Mouse (Mus musculus): ENCODE results near the gene Dnah3.
A peak's percentile ranks its signal among the peaks of the same experiment; 100 is the strongest.

The Dnah3 gene

GRCm38 (mm10) chr7:120054016-120054415, 41.1 kb downstream of the Dnah3 start:
- DNase-seq (ENCODE audit: low spot score in 2 of 2): no peak

- DNase-seq (ENCODE audit: low spot score in 2 of 2): no peak
These were observed 44.6 kb downstream of the Dnah3 start for GRCm38 (mm10) chr7:120050447-120050846.

GRCm38 (mm10) chr7:120043990-120044389, 51.1 kb downstream of the Dnah3 start:
- no peak for DNase-seq (ENCODE audit: low spot score in 2 of 2)

GRCm38 (mm10) chr7:120036422-120036821, 58.7 kb downstream of the Dnah3 start:
- peak in 1 of 2 experiments; percentile 6 for DNase-seq (ENCODE audit: low spot score in 2 of 2)

- DNase-seq (ENCODE audit: low spot score in 2 of 2): no peak
These were observed 60.1 kb downstream of the Dnah3 start for GRCm38 (mm10) chr7:120034996-120035395.

GRCm38 (mm10) chr7:120034566-120034965, 60.5 kb downstream of the Dnah3 start:
- peak in 1 of 2 experiments; percentile 8 for DNase-seq (ENCODE audit: low spot score in 2 of 2)

- no peak for DNase-seq (ENCODE audit: low spot score in 2 of 2)
These were observed 66.4 kb downstream of the Dnah3 start for GRCm38 (mm10) chr7:120028669-120029068.

GRCm38 (mm10) chr7:119997066-119997465, 98.0 kb downstream of the Dnah3 start:
- no peak for DNase-seq (ENCODE audit: low spot score in 2 of 2)

GRCm38 (mm10) chr7:119985279-119985912, 109.7 kb downstream of the Dnah3 start:
- DNase-seq (ENCODE audit: low spot score in 2 of 2): no peak

- no peak for DNase-seq (ENCODE audit: low spot score in 2 of 2)
These were observed 114.9 kb downstream of the Dnah3 start for GRCm38 (mm10) chr7:119980170-119980569.

GRCm38 (mm10) chr7:119978576-119978975, 116.5 kb downstream of the Dnah3 start:
- no peak for DNase-seq (ENCODE audit: low spot score in 2 of 2)

GRCm38 (mm10) chr7:119977574-119977973, 117.5 kb downstream of the Dnah3 start:
- DNase-seq (ENCODE audit: low spot score in 2 of 2): no peak

GRCm38 (mm10) chr7:119976256-119976655, 118.8 kb downstream of the Dnah3 start:
- DNase-seq (ENCODE audit: low spot score in 2 of 2): no peak

- DNase-seq (ENCODE audit: low spot score in 2 of 2): no peak
These were observed 120.9 kb downstream of the Dnah3 start for GRCm38 (mm10) chr7:119974214-119974613.

GRCm38 (mm10) chr7:119969320-119969719, 125.8 kb downstream of the Dnah3 start:
- no peak for DNase-seq (ENCODE audit: low spot score in 2 of 2)

GRCm38 (mm10) chr7:119965651-119966395, 129.3 kb downstream of the Dnah3 start:
- no peak for DNase-seq (ENCODE audit: low spot score in 2 of 2)

- no peak for DNase-seq (ENCODE audit: low spot score in 2 of 2)
These were observed 129.9 kb downstream of the Dnah3 start for GRCm38 (mm10) chr7:119965205-119965604.

- no peak for DNase-seq (ENCODE audit: low spot score in 2 of 2)
These were observed 134.0 kb downstream of the Dnah3 start for GRCm38 (mm10) chr7:119961107-119961506.

GRCm38 (mm10) chr7:119960546-119960945, 134.5 kb downstream of the Dnah3 start:
- no peak for DNase-seq (ENCODE audit: low spot score in 2 of 2)

GRCm38 (mm10) chr7:119960006-119960405, 135.1 kb downstream of the Dnah3 start:
- no peak for DNase-seq (ENCODE audit: low spot score in 2 of 2)

GRCm38 (mm10) chr7:119959491-119959890, 135.6 kb downstream of the Dnah3 start:
- no peak for DNase-seq (ENCODE audit: low spot score in 2 of 2)

GRCm38 (mm10) chr7:119959091-119959490, 136.0 kb downstream of the Dnah3 start:
- no peak for DNase-seq (ENCODE audit: low spot score in 2 of 2)

GRCm38 (mm10) chr7:119957421-119957820, 137.7 kb downstream of the Dnah3 start:
- no peak for DNase-seq (ENCODE audit: low spot score in 2 of 2)
